Mouse (Mus musculus) forebrain, embryonic 10.5 days (tissue): ENCODE results near the gene Dcbld1. TPM values are rescaled to one million over a fixed set of nuclear protein-coding genes. Genes with fewer than 3 reads are reported as not detected.
"Not testable (repeated sequence)": the region's sequence is repeated elsewhere in the genome, so short reads cannot be mapped to it uniquely, and the experiment has no call there.

Experiments used
- DNase-seq: peaks from one replicate; pipeline ENCODE4 v3.0.0-alpha.2; 2017; ENCODE audit warnings: low spot score; ENCODE audit errors: extremely low spot score
- H3K27ac ChIP-seq: fragments of 300-500 bp; sonication (generic); 2 replicates; pipeline ENCODE4 v1.5.1; 2016; ENCODE audit warnings: mild to moderate bottlenecking
- H3K27me3 ChIP-seq: fragments of 300-500 bp; sonication (generic); 2 replicates; pipeline ENCODE4 v1.6.1; 2016; ENCODE audit warnings: mild to moderate bottlenecking; ENCODE audit not compliant: poor library complexity, severe bottlenecking
- H3K36me3 ChIP-seq: fragments of 300-500 bp; sonication (generic); replicated peaks from 2 replicates; pipeline ENCODE4 v1.6.1; 2016; ENCODE audit warnings: mild to moderate bottlenecking, moderate library complexity
- H3K4me1 ChIP-seq: fragments of 300-500 bp; sonication (generic); 2 replicates; pipeline ENCODE4 v1.6.1; 2016
- H3K4me3 ChIP-seq: fragments of 300-500 bp; sonication (generic); 2 replicates; pipeline ENCODE4 v1.5.1; 2016; ENCODE audit warnings: mild to moderate bottlenecking, moderate library complexity
- H3K9me3 ChIP-seq: fragments of 300-500 bp; sonication (generic); 2 replicates; pipeline ENCODE4 v1.6.1; 2016; ENCODE audit warnings: mild to moderate bottlenecking, moderate library complexity
- WGBS: fragments of 180-500 bp; shearing (Covaris S2); methylation state at CpG from one replicate; pipeline ENCODE4 v1.1.7; 2016; 5-methylcytosine and 5-hydroxymethylcytosine counted together
- polyA plus RNA-seq: library from polyadenylated mRNA; unstranded; fragments of >200 nt; fragmentation: Nextera tagmentation; extraction: Ambion mirVana; gene quantifications from 2 replicates; pipeline ENCODE4 v1.2.1, GENCODE M21; 2016

Dcbld1 gene
- polyA plus RNA-seq, 1 experiment from 2014 or later, result 26.8 TPM

GRCm38 (mm10) chr10:52274001-52274909 is 40.8 kb downstream of the Dcbld1 start:
- H3K36me3 ChIP-seq, result peaks cover 3% of the 10 kb centered on the region; the same call in 1 of the 2 replicates
- 9% methylated on average over 8 of the region's 8 CpGs for WGBS
- H3K4me3 ChIP-seq, result no peak overlapping the region
- H3K4me1 ChIP-seq, result peaks cover 42% of the 10 kb centered on the region
- DNase-seq, result peak; percentile 24
- no peaks in the 10 kb centered on the region for H3K9me3 ChIP-seq
- no peaks in the 10 kb centered on the region for H3K27me3 ChIP-seq
- peak overlapping the region; percentile 68; the same call in 1 of the 2 replicates for H3K27ac ChIP-seq

GRCm38 (mm10) chr10:52274910-52275604 is 41.6 kb downstream of the Dcbld1 start:
- peak overlapping the region; percentile 51; the same call in 1 of the 2 replicates for H3K27ac ChIP-seq
- WGBS, result 49% methylated on average over 15 of the region's 15 CpGs
- peaks cover 1% of the 10 kb centered on the region; the same call in 1 of the 2 replicates for H3K36me3 ChIP-seq

DNA sequence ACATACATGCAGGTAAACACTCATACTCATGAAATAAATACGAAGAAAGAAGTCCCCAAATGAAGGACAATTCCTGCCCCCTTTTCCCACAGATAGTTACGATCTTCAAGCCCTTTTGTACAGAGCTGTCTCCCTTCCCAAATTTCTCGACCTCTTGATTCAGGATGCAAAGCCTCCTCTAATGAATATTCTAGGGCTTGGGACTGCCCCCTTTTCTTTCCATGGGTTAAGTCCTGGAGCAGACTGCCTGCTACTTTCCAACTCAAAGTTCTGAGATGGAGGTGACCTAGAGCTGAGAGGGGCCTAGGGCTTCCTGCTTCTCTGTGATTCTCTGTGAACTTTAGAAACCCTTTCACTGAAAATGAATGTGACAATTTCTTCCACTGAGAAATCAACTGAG is 43.2 kb downstream of the Dcbld1 start:
- H3K9me3 ChIP-seq, result no peaks in the 10 kb centered on the region
- H3K27ac ChIP-seq, result no peak overlapping the region
- no peaks in the 10 kb centered on the region for H3K27me3 ChIP-seq
- no peaks in the 10 kb centered on the region for H3K36me3 ChIP-seq
- no peak overlapping the region for H3K4me3 ChIP-seq
- no peak for DNase-seq
- WGBS, result 93% methylated on average over 3 of the region's 3 CpGs
- peaks cover 42% of the 10 kb centered on the region for H3K4me1 ChIP-seq

More at GRCm38 (mm10) chr10:52274910-52275604, 41.6 kb downstream of the Dcbld1 start:
- DNase-seq, result no peak
- H3K27me3 ChIP-seq, result no peaks in the 10 kb centered on the region
- no peak overlapping the region for H3K4me3 ChIP-seq
- peaks cover 42% of the 10 kb centered on the region for H3K4me1 ChIP-seq
- H3K9me3 ChIP-seq, result no peaks in the 10 kb centered on the region

- not testable (repeated sequence) for H3K9me3 ChIP-seq, DNase-seq, H3K36me3 ChIP-seq, H3K27me3 ChIP-seq, H3K27ac ChIP-seq, H3K4me3 ChIP-seq
- 93% methylated on average over 8 of the region's 8 CpGs for WGBS
- peaks cover 36% of the 10 kb centered on the region for H3K4me1 ChIP-seq
These were observed 44.1 kb downstream of the Dcbld1 start for GRCm38 (mm10) chr10:52277564-52277963.

GRCm38 (mm10) chr10:52278011-52278434 is 44.6 kb downstream of the Dcbld1 start:
- peaks cover 8% of the 10 kb centered on the region for H3K36me3 ChIP-seq
- no peak overlapping the region for H3K27ac ChIP-seq
- no peak overlapping the region for H3K4me3 ChIP-seq
- no peaks in the 10 kb centered on the region for H3K9me3 ChIP-seq
- DNase-seq, result no peak
- no peaks in the 10 kb centered on the region for H3K27me3 ChIP-seq
- peaks cover 32% of the 10 kb centered on the region for H3K4me1 ChIP-seq
- WGBS, result 84% methylated on average over 9 of the region's 9 CpGs

DNA sequence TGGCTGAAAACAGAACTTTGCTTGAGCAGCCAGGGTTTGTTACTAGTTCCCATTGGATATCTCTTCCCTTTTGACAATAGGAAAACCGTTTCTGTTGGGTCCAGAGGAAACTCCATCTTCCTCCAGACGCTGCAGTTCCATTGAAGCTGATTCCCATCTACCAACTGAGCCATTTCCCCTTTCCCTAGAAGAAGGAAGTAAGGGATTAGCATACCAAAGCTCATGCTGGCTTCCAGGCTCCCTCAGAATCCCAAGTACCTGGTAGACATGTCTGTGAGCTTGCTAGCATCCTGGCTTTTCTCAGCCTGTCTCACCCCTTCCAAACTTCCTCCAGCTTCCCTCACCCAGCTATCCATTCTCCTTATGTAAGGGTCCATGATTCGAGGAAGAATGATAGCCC is 45.4 kb downstream of the Dcbld1 start:
- 61% methylated on average over 3 of the region's 3 CpGs for WGBS

GRCm38 (mm10) chr10:52279876-52280275 is 46.5 kb downstream of the Dcbld1 start:
- Histone ChIP-seq H3K36me3 (peaks cover 8% of the 10 kb centered on the region), H3K4me3 (no peak overlapping the region), H3K27ac (no peak overlapping the region), H3K9me3 (no peaks in the 10 kb centered on the region), H3K4me1 (peaks cover 13% of the 10 kb centered on the region), H3K27me3 (no peaks in the 10 kb centered on the region)
- 87% methylated on average over 4 of the region's 4 CpGs for WGBS
- no peak for DNase-seq

More for the DNA sequence above, 45.4 kb downstream of the Dcbld1 start:
- no peak for DNase-seq
- Histone ChIP-seq H3K9me3 (no peaks in the 10 kb centered on the region), H3K4me1 (peaks cover 23% of the 10 kb centered on the region), H3K4me3 (no peak overlapping the region), H3K36me3 (peaks cover 8% of the 10 kb centered on the region), H3K27ac (no peak overlapping the region), H3K27me3 (no peaks in the 10 kb centered on the region)

DNA sequence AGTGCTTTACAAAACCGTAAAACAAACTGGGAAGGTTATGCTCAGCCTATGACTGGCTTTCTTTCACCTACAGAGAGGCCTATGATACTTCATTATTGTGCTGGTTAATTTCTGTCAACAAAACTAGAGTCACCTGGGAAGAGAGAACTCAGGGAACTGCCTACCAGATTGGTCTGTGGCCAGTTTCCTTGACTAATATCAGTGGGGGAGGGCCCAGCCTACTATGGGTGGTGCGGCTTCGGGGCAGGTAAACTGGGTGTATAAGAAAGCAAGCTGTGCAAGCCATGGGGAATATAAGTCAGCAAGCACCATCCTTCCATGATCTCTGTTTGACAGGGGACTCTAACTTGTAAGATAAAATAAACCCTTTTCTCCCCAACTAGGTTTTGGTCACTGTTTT is 47.2 kb downstream of the Dcbld1 start:
- Histone ChIP-seq H3K4me1 (peaks cover 6% of the 10 kb centered on the region; the same call in 1 of the 2 replicates), H3K27ac (no peak overlapping the region), H3K36me3 (peaks cover 8% of the 10 kb centered on the region), H3K27me3 (no peaks in the 10 kb centered on the region), H3K4me3 (no peak overlapping the region), H3K9me3 (no peaks in the 10 kb centered on the region)
- 93% methylated on average over 3 of the region's 3 CpGs for WGBS
- DNase-seq, result no peak

GRCm38 (mm10) chr10:52281337-52281736 is 47.9 kb downstream of the Dcbld1 start:
- Histone ChIP-seq H3K9me3 (no peaks in the 10 kb centered on the region), H3K27me3 (no peaks in the 10 kb centered on the region), H3K4me1 (peaks cover 6% of the 10 kb centered on the region; the same call in 1 of the 2 replicates), H3K4me3 (no peak overlapping the region), H3K36me3 (peaks cover 8% of the 10 kb centered on the region), H3K27ac (no peak overlapping the region)
- no peak for DNase-seq

GRCm38 (mm10) chr10:52284578-52284977 is 51.2 kb downstream of the Dcbld1 start:
- no peaks in the 10 kb centered on the region for H3K27me3 ChIP-seq
- no peak overlapping the region for H3K4me3 ChIP-seq
- WGBS, result 75% methylated on average over 8 of the region's 8 CpGs
- H3K27ac ChIP-seq, result no peak overlapping the region
- no peak for DNase-seq
- H3K4me1 ChIP-seq, result no peaks in the 10 kb centered on the region
- peaks cover 18% of the 10 kb centered on the region for H3K36me3 ChIP-seq
- H3K9me3 ChIP-seq, result no peaks in the 10 kb centered on the region

DNA sequence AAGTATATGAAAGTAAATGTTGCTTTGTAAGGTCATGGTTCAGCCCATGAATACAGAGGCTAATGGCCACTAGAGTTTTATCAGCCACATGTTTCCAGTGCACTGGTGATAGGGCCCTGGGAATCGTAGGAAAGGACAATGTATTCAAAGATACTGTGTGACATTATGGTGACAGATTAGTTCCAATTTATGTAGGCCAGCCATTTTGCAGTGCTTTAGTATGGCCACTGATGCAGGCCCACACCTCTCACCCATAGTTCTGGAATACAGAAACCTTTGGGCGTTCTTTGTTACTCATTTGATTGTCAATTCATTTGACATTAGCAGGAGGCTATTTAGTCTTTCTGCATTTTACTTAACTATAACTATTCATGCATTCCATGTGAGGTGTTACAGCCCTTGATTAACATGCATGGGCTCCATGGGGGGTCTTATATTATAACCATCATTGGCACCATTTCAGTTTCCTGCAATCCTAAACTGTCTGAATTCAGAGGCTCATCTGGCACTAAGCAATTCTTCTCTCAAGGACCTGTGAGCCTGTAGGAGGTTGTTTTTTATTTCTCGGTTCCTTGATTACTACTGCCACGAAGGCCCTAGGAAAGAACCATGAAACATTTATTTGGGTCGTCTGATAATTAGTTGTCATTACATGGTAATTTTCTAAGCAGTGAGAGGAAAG is 54.6 kb downstream of the Dcbld1 start:
- peaks cover 16% of the 10 kb centered on the region for H3K36me3 ChIP-seq
- no peaks in the 10 kb centered on the region for H3K9me3 ChIP-seq
- H3K27me3 ChIP-seq, result no peaks in the 10 kb centered on the region
- WGBS, result 94% methylated on average over 5 of the region's 5 CpGs
- no peaks in the 10 kb centered on the region for H3K4me1 ChIP-seq
- no peak for DNase-seq
- no peak overlapping the region for H3K27ac ChIP-seq
- H3K4me3 ChIP-seq, result no peak overlapping the region

DNA sequence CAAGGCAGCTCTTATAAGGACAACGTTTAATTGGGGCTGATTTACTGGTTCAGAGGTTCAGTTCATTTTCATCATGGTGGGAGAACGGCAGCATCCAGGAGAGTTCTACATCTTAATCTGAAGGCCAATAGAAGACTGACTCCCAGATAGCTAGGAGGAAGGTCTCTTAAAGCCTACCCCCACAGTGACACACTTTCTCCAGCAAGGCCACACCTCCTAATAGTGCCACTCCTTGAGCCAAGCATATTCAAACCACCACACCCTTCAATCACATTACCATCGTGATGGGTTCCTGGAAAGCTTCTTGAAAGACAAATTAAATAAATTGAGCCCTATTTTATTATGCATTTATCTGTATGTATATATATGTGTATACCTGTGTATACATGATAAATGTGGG is 55.8 kb downstream of the Dcbld1 start:
- Histone ChIP-seq H3K36me3 (peaks cover 16% of the 10 kb centered on the region), H3K9me3 (no peaks in the 10 kb centered on the region), H3K27ac (no peak overlapping the region), H3K4me3 (no peak overlapping the region), H3K4me1 (no peaks in the 10 kb centered on the region), H3K27me3 (no peaks in the 10 kb centered on the region)
- DNase-seq, result no peak
- WGBS, result 91% methylated on average over 3 of the region's 3 CpGs
